ENCODE assay signal across 28 mouse cellular contexts in genomic region chr14:79413121-79413520, GRCm38 (mm10). TPM values are rescaled to one million over a fixed set of nuclear protein-coding genes. Genes with fewer than 3 reads are reported as not detected.
"Had no signal": no experiment of that assay in that cellular context is flagged by ENCODE, and none has a peak within 500 bp of the region (broad histone marks: within the 10 kb centered on the region; RNA-seq: fewer than 3 reads in every experiment).

No protein-coding gene starts in this region.

- H3K4me2 ChIP-seq: embryonic facial prominence, embryonic 12.5 days; embryonic facial prominence, embryonic 13.5 days; embryonic facial prominence, embryonic 15.5 days; forebrain, embryonic 12.5 days; forebrain, embryonic 13.5 days; forebrain, embryonic 15.5 days had no signal

- H3K4me1 ChIP-seq: embryonic facial prominence, embryonic 10.5 days; embryonic facial prominence, embryonic 12.5 days; embryonic facial prominence, embryonic 13.5 days; embryonic facial prominence, embryonic 15.5 days; forebrain, embryonic 10.5 days; forebrain, embryonic 12.5 days; forebrain, embryonic 13.5 days; forebrain, embryonic 15.5 days had no signal

- ATAC-seq: forebrain, embryonic 13.5 days; forebrain, embryonic 14.5 days; forebrain, embryonic 15.5 days; forebrain, embryonic 16.5 days; forebrain, postnatal 0 days had no signal

- H3K9ac ChIP-seq: embryonic facial prominence, embryonic 12.5 days; embryonic facial prominence, embryonic 13.5 days; embryonic facial prominence, embryonic 15.5 days; forebrain, embryonic 12.5 days; forebrain, embryonic 13.5 days; forebrain, embryonic 15.5 days; forebrain, postnatal 0 days had no signal

- H3K9me3 ChIP-seq: embryonic facial prominence, embryonic 10.5 days; embryonic facial prominence, embryonic 12.5 days; embryonic facial prominence, embryonic 13.5 days; embryonic facial prominence, embryonic 15.5 days; forebrain, embryonic 10.5 days; forebrain, embryonic 12.5 days; forebrain, embryonic 13.5 days; forebrain, embryonic 15.5 days had no signal

- H3K27me3 ChIP-seq: embryonic facial prominence, embryonic 12.5 days; embryonic facial prominence, embryonic 13.5 days; embryonic facial prominence, embryonic 15.5 days; forebrain, embryonic 12.5 days; forebrain, embryonic 13.5 days; forebrain, embryonic 15.5 days had no signal

- DNase-seq: cerebellum, adult 8-10 months; cerebellum, adult 9-10 months; cerebellum, adult 9-11 months; cerebellum, postnatal 10 days; cerebellum, postnatal 14 days; cerebellum, postnatal 25 days; cerebellum, postnatal 36 days; embryo, embryonic 11 days; forebrain, postnatal 0 days; gastrocnemius, adult 2 months; gastrocnemius, postnatal 10 days; gastrocnemius, postnatal 14 days; gastrocnemius, postnatal 25 days; gastrocnemius, postnatal 36 days; heart, adult 18-20 months; heart, adult 2 months had no signal

- H3K27ac ChIP-seq: embryonic facial prominence, embryonic 10.5 days; embryonic facial prominence, embryonic 12.5 days; embryonic facial prominence, embryonic 13.5 days; embryonic facial prominence, embryonic 15.5 days; forebrain, embryonic 10.5 days; forebrain, embryonic 12.5 days; forebrain, embryonic 13.5 days; forebrain, embryonic 15.5 days; gastrocnemius, adult 2 months; heart, adult 2 months had no signal

- H3K4me3 ChIP-seq: embryonic facial prominence, embryonic 10.5 days; embryonic facial prominence, embryonic 12.5 days; embryonic facial prominence, embryonic 13.5 days; embryonic facial prominence, embryonic 15.5 days; erythroblast, embryonic 14.5 days; forebrain, embryonic 10.5 days; forebrain, embryonic 12.5 days; forebrain, embryonic 13.5 days; forebrain, embryonic 15.5 days; gastrocnemius, adult 2 months; heart, adult 2 months had no signal

RNA-seq across cellular contexts. Expression of gene Mtrf1, which starts 15.5 kb away (rescaled TPM):
- polyA plus RNA-seq: erythroblast, embryonic 14.5 days had no signal

RNA-seq across cellular contexts. Expression of gene Kbtbd6, which starts 38.5 kb away (rescaled TPM):
- total RNA-seq: gastrocnemius, adult 8-10 months; gastrocnemius, postnatal 25 days had no signal
